Mouse (Mus musculus) limb, embryonic 13.5 days (tissue): ENCODE results near the gene Coa3. TPM values are rescaled to one million over a fixed set of nuclear protein-coding genes. Genes with fewer than 3 reads are reported as not detected.
"Not testable (repeated sequence)": the region's sequence is repeated elsewhere in the genome, so short reads cannot be mapped to it uniquely, and the experiment has no call there.

Experiments
- ATAC-seq: fragments of 200-750 bp; cut with Nextera tagmentation; 2 replicates; pipeline ENCODE4 v1.8.0; 2017; ENCODE audit warnings: low read depth, moderate number of reproducible peaks, moderate TSS enrichment; ENCODE audit not compliant: low FRiP score
- H3K27ac ChIP-seq: fragments of 300-500 bp; sonication (generic); 2 replicates; pipeline ENCODE4 v1.5.1; 2015; ENCODE audit warnings: inconsistent platforms, mild to moderate bottlenecking, moderate library complexity
- H3K27me3 ChIP-seq: fragments of 300-500 bp; sonication (generic); 2 replicates; pipeline ENCODE4 v1.6.1; 2015; ENCODE audit warnings: mild to moderate bottlenecking, inconsistent platforms
- H3K36me3 ChIP-seq: fragments of 300-500 bp; sonication (generic); 2 replicates; pipeline ENCODE4 v1.6.1; 2015; ENCODE audit warnings: inconsistent platforms, mild to moderate bottlenecking, moderate library complexity
- H3K4me1 ChIP-seq: fragments of 300-500 bp; sonication (generic); 2 replicates; pipeline ENCODE4 v1.6.1; 2015; ENCODE audit warnings: inconsistent platforms
- H3K4me2 ChIP-seq: fragments of 300-500 bp; sonication (generic); replicated peaks from 2 replicates; pipeline ENCODE4 v1.6.1; 2015; ENCODE audit warnings: inconsistent platforms, mild to moderate bottlenecking, moderate library complexity
- H3K4me3 ChIP-seq: fragments of 300-500 bp; sonication (generic); 2 replicates; pipeline ENCODE4 v1.5.1; 2015; ENCODE audit warnings: moderate library complexity, mild to moderate bottlenecking, inconsistent platforms
- H3K9ac ChIP-seq: fragments of 300-500 bp; sonication (generic); 2 replicates; pipeline ENCODE4 v1.6.1; 2015; ENCODE audit warnings: mild to moderate bottlenecking, inconsistent platforms
- H3K9me3 ChIP-seq: fragments of 300-500 bp; sonication (generic); 2 replicates; pipeline ENCODE4 v1.6.1; 2016; ENCODE audit warnings: inconsistent platforms
- WGBS: fragments of 180-500 bp; shearing (Covaris S2); methylation state at CpG from one replicate; pipeline ENCODE4 v1.1.7; 2015; 5-methylcytosine and 5-hydroxymethylcytosine counted together
- polyA plus RNA-seq: library from polyadenylated mRNA; unstranded; fragments of >200 nt; fragmentation: Nextera tagmentation; extraction: Ambion mirVana; gene quantifications from 2 replicates; pipeline ENCODE4 v1.2.1, GENCODE M21; 2015

Gene Coa3
- polyA plus RNA-seq, result 172 and 175 TPM in 2 replicates

DNA sequence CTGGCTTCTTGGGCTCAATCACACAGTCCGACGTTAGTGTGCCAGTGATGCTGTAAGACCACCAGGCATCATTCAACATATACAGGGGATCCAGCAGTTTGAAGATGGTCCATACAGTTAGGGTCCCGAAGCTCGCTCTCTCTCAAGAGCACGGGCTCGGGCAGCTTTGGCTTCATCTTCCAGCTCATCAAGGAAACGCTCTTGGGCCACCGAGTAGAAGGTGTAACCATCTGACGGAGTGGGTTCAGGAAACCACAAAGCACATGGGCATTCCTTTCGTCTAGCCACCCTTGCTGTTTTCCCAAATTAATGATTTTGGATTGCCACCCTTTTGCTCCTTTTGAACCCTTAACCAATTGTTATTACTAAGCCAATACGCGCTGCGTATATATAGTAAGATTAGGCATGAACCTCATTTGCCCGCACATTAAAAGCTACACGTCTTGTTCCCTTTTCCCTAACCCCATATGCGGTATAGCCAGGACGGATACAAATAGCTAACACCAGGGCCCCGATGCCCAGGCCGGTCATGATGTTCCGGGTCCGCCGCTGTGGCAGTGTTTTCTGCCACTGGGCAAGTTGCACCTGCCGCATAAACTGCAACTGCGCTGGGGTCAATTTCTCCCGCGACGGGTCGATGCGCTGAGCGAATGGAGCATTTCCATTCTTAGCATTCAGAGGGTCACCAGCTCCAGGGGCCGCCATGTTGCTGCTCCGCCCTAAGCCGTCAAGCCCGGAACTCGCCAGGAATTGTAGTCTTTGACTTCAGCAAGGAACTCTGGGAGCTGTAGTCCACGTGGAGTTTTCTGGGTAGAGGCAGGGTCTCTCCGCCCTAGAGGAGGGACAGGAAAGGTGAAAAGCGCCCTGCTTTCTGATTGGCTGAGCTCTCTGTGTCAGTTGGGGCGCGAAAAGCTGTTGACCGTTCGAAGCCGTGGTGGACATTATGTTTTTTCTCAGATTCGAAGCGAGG lies at the start of gene Coa3, which contains the start of gene Cntd1:
Gene Coa3, minus strand, starts transcription at position 892 of the 970 bp plus-strand sequence.
Gene Cntd1, plus strand, starts transcription at position 790 of the 970 bp plus-strand sequence.
- Histone ChIP-seq H3K9me3 (no peaks in the 10 kb centered on the region), H3K9ac (peak within 1 kb of the TSS; percentile 80), H3K27me3 (peaks cover 16% of the 10 kb centered on the region; the same call in 1 of the 2 replicates), H3K4me2 (peak within 1 kb of the TSS; percentile 77), H3K27ac (0 out of 2 replicates have a peak within 1 kb of the TSS, but pooled peaks have one; percentile 40), H3K4me1 (peaks cover 27% of the 10 kb centered on the region), H3K36me3 (peaks cover 14% of the 10 kb centered on the region), H3K4me3 (peak within 1 kb of the TSS; percentile 72)
- 11% methylated on average over 45 of the region's 45 CpGs for WGBS
- peak; percentile 95 for ATAC-seq

DNA sequence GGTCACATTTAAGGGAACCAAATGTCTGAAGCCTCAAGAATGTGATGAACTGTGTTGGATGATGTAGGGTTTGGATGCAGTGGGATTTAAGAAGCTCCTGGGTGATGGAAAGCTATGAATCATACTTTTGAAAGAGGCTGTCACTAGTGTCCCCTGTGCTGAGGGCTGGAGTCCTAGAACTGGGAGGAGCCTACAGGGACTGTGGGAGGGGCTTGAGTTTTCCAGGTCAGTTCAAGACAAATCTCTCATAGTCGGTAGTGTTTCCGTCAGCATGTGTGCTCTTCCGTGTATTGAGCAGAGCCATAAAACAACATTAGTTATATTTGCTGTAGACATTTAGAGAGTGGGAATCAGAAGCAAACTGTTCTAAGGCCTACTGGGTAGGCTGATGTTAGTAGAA lies 48.4 kb upstream of the Coa3 start:
- Histone ChIP-seq H3K4me1 (no peaks in the 10 kb centered on the region), H3K36me3 (peaks cover 41% of the 10 kb centered on the region), H3K4me3 (no peak overlapping the region), H3K27ac (no peak overlapping the region), H3K27me3 (no peaks in the 10 kb centered on the region), H3K9me3 (no peaks in the 10 kb centered on the region), H3K4me2 (no peak overlapping the region), H3K9ac (no peak overlapping the region)
- no peak for ATAC-seq
- WGBS, result 53% methylated on average over 3 of the region's 3 CpGs

DNA sequence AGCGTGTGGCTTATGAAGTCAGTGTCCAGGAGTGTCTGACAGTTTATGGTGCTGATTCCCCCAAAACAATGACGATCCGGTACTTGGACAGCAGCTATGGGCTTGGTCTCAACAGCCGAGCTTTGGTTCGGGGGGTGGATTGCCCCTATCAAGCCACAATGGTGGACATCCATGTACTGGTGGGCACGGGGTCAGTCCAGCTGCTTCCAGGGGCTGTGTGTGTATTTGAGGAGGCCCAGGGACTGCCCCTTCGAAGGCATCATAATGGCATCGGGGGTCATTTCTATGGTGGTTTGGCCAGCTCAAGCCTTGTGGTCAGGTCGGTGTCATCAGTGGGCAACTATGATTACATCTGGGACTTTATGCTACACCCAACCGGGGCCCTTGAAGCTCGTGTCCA lies 47.2 kb upstream of the Coa3 start:
- no peaks in the 10 kb centered on the region for H3K9me3 ChIP-seq
- H3K36me3 ChIP-seq, result peaks cover 53% of the 10 kb centered on the region
- 85% methylated on average over 11 of the region's 11 CpGs for WGBS
- no peak overlapping the region for H3K27ac ChIP-seq
- no peaks in the 10 kb centered on the region for H3K4me1 ChIP-seq
- H3K4me3 ChIP-seq, result no peak overlapping the region
- no peaks in the 10 kb centered on the region for H3K27me3 ChIP-seq
- ATAC-seq, result no peak
- H3K4me2 ChIP-seq, result no peak overlapping the region
- peak overlapping the region; percentile 25; the same call in 1 of the 2 replicates for H3K9ac ChIP-seq

DNA sequence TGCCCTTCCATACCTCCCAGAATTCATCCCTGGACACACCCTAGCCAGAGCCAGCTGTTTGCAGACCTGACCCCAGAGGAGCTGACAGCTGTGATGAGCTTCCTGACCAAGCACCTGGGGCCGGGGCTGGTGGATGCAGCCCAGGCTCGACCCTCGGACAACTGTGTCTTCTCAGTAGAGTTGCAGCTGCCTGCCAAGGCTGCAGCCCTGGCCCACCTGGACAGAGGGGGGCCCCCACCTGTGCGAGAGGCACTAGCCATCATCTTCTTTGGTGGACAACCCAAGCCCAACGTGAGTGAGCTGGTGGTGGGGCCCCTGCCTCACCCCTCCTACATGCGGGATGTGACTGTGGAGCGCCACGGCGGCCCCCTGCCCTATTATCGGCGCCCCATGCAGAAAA lies 46.3 kb upstream of the Coa3 start:
- peaks cover 62% of the 10 kb centered on the region for H3K36me3 ChIP-seq
- H3K27ac ChIP-seq, H3K4me2 ChIP-seq, H3K4me1 ChIP-seq, H3K9me3 ChIP-seq, H3K4me3 ChIP-seq, H3K27me3 ChIP-seq, H3K9ac ChIP-seq, ATAC-seq: not testable (repeated sequence)
- 93% methylated on average over 11 of the region's 11 CpGs for WGBS

DNA sequence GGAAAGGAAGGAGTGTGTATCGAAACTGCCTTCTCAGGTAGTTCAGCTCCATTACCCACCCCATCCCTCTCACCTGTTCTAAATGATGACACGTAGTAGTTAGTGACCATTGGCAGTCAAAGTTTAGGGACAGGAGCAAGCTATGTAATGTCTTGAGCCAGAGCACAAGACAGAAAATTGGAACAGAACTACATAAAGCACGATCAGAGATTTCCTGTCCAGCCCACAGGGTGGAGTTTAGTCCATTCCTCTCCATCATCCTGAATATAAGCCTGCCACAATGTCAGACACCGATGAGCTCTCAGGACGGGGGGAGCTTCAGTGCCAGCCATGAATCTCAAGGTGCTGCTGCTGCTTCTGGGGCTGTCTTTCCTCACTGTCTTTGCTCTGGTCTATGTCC lies 45.8 kb upstream of the Coa3 start, which contains the start of gene Aoc2:
Gene Aoc2, plus strand, starts transcription at position 301 of the 400 bp plus-strand sequence.
- ATAC-seq, result no peak
- H3K27ac ChIP-seq, result no peak within 1 kb of the TSS
- no peaks in the 10 kb centered on the region for H3K27me3 ChIP-seq
- H3K9ac ChIP-seq, result no peak within 1 kb of the TSS
- no peak within 1 kb of the TSS for H3K4me2 ChIP-seq
- no peaks in the 10 kb centered on the region for H3K9me3 ChIP-seq
- H3K36me3 ChIP-seq, result peaks cover 67% of the 10 kb centered on the region
- 88% methylated on average over 5 of the region's 5 CpGs for WGBS
- no peak within 1 kb of the TSS for H3K4me3 ChIP-seq
- H3K4me1 ChIP-seq, result no peaks in the 10 kb centered on the region

DNA sequence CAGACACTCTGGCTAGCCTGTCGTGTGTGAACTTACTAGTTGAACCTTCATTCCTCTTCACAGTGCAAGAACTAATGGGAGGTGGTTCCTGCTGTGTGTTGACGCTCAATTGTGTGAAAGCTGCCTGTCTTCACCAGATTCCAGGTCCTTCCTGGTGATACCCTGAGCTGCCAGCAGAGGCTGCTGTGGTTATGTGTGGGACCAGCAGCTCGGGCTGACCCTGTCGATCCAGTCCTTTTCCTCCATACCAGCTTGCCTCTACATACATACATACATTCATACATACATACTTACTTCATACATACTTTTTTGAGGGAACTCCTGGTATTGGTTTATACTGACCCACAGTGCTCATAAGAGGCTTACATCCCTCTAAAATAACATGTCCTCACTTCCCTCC lies 44.7 kb upstream of the Coa3 start:
- peak; percentile 55; the same call in 1 of the 2 replicates for ATAC-seq
- H3K4me1 ChIP-seq, result no peaks in the 10 kb centered on the region
- no peak overlapping the region for H3K9ac ChIP-seq
- H3K36me3 ChIP-seq, result peaks cover 77% of the 10 kb centered on the region
- no peak overlapping the region for H3K4me2 ChIP-seq
- 16% methylated on average over 4 of the region's 4 CpGs for WGBS
- H3K4me3 ChIP-seq, result no peak overlapping the region
- H3K27me3 ChIP-seq, result no peaks in the 10 kb centered on the region
- no peak overlapping the region for H3K27ac ChIP-seq
- no peaks in the 10 kb centered on the region for H3K9me3 ChIP-seq

DNA sequence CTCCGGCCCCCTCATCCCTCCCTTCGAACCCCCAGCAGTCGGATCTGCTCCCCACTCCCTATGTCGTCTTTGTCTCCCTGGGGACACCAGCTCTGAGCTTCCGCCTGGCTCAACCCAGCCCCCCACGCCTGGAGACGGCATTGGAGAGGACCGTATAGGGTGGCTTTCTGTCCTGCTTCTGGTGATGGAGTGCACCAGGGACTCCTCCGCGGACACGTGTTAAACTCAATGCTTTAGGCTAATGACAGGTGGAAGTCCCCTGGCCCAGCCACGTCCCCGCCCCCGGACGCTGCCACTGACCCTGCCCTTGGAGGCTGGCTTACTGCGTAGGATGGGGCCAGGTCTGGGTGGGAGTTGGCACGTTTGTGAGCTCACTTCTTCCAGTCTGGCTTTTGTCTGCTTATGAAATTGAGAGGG lies 37.6 kb upstream of the Coa3 start:
- Histone ChIP-seq H3K4me1 (peaks cover 17% of the 10 kb centered on the region), H3K9me3 (no peaks in the 10 kb centered on the region), H3K27me3 (no peaks in the 10 kb centered on the region), H3K9ac (peak overlapping the region; percentile 94), H3K4me3 (peak overlapping the region; percentile 98), H3K36me3 (peaks cover 37% of the 10 kb centered on the region), H3K27ac (peak overlapping the region; percentile 63; the same call in 1 of the 2 replicates), H3K4me2 (peak overlapping the region; percentile 98)
- WGBS, result under 1% methylated on average over 17 of the region's 17 CpGs
- peak; percentile 41 for ATAC-seq

DNA sequence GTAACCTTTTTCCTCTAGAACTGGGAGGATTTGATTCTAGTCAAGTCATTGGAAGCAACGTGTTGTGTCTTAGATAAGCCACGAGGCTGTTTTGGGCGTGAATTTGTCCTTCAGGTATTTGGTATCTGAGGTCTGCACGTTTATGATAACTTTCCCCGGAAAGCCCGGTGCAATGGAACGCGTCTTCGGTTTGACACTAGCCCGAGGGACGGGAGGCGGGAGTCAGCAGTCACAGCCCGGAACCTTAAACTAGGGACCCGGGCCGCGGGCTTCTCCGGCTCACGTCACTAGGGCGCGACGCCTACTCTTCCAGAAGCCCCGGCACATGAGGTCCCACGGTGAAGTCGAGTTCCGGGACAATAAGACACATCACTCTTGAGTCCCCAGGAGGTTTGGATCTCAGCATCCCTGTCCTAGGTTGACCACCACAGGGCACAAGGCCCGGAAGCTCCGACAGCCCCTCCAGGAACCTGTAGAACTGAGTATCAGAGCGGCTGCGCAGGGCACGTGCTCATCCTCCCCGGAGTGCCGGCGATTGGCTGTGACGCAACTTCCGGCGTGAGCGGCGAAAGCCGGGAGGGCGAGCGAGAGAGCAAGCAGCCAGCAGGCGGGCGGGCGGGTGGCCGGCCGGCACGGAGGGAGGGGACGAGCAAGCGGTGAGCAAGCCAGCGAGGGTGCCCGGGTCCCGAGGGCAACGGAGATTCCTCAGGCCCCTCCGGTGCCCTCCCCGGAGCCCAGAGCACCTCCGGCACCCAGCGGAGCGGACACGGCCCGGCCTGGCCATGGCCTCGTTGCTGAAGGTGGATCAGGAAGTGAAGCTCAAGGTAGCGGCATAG lies 37.0 kb upstream of the Coa3 start, which contains the start of gene Psme3:
Gene Psme3, plus strand, starts transcription at position 549 of the 836 bp plus-strand sequence.
- no peaks in the 10 kb centered on the region for H3K9me3 ChIP-seq

DNA sequence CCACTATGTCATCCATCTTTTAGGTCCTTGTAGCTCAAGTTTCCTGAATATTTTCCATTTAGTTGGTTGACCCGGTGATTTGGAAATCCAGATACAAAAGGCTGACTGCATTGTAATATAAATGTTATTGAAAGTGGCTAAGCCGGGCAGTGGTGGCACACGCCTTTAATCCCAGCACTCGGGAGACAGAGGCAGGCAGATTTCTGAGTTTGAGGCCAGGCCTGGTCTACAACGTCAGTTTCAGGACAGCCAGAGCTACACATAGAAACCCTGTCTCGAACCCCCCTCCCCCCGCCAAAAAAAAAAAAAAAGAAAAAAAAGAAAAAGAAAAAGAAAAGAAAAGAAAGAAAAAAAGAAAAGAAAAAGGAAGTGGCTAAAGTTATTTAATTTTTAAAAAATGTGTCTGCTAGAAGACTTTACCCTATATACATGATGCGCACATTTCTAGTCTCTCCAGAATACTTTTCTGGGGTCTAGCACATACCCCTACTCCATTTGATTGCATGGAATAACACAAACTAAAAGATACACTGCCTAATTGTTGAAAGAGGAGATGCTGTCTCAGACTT lies 36.3 kb upstream of the Coa3 start:
- WGBS, result 83% methylated on average over 8 of the region's 8 CpGs
- ATAC-seq, result peak; percentile 5; the same call in 1 of the 2 replicates
- Histone ChIP-seq H3K4me3 (peak overlapping the region; percentile 98), H3K27ac (0 out of 2 replicates have a peak overlapping the region, but pooled peaks have one; percentile 39), H3K9me3 (no peaks in the 10 kb centered on the region), H3K4me2 (peak overlapping the region; percentile 98), H3K4me1 (peaks cover 17% of the 10 kb centered on the region), H3K27me3 (no peaks in the 10 kb centered on the region), H3K9ac (peak overlapping the region; percentile 94), H3K36me3 (peaks cover 24% of the 10 kb centered on the region)

More for the DNA sequence above, 37.0 kb upstream of the Coa3 start, which contains the start of gene Psme3:
- Histone ChIP-seq H3K36me3 (peaks cover 31% of the 10 kb centered on the region), H3K4me1 (peaks cover 17% of the 10 kb centered on the region), H3K4me2 (peak within 1 kb of the TSS; percentile 98), H3K27ac (peak within 1 kb of the TSS; percentile 63; the same call in 1 of the 2 replicates), H3K4me3 (peak within 1 kb of the TSS; percentile 98), H3K9ac (peak within 1 kb of the TSS; percentile 94), H3K27me3 (no peaks in the 10 kb centered on the region)
- under 1% methylated on average over 61 of the region's 62 CpGs for WGBS
- peak; percentile 92 for ATAC-seq

DNA sequence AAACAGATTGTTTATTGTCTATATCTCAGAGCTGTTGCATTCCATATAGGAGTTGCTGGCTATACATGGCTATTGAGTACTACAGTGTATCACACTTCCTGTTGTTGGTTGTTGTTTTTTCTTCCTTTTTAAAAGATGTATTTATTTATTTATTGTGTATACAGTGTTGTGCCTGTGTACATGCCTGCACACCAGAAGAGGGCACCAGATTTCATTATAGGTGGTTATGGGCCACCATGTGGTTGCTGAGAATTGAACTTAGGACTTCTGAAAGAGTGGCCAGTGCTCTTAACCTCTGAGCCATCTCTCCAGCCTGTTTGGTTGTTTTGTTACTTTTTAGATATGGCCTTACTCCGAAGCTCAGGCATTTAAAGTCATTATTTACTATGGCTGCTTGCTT lies 35.7 kb upstream of the Coa3 start:
- H3K27me3 ChIP-seq, result 0 out of 2 replicates have a peak, but pooled peaks cover 1% of the 10 kb centered on the region
- H3K36me3 ChIP-seq, result peaks cover 18% of the 10 kb centered on the region
- WGBS, result 87% methylated on average over 1 of the region's 1 CpGs
- peaks cover 17% of the 10 kb centered on the region for H3K4me1 ChIP-seq
- ATAC-seq, result no peak
- no peaks in the 10 kb centered on the region for H3K9me3 ChIP-seq
- no peak overlapping the region for H3K4me2 ChIP-seq
- H3K9ac ChIP-seq, result no peak overlapping the region
- no peak overlapping the region for H3K27ac ChIP-seq
- H3K4me3 ChIP-seq, result no peak overlapping the region

DNA sequence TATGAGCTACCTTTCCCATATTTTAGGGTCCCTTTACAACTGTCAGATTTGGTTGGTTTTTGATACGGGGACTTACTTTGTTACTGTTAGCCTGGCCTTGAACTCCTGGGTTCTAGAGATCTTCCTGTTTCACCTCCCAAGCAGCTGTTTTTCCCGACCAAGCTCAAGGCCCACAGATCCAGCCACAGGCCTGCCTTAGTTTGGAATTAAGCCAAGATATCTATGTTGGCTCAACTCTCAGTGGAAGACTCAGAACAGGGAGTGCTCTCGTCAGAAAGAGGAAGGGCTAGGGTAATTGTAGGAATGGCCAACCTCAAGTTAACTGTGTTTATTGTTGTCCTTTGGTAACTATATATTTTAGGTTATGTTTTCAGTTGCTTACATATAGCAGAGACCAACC lies 33.2 kb upstream of the Coa3 start:
- no peaks in the 10 kb centered on the region for H3K36me3 ChIP-seq
- no peak overlapping the region for H3K9ac ChIP-seq
- no peaks in the 10 kb centered on the region for H3K9me3 ChIP-seq
- 68% methylated on average over 3 of the region's 3 CpGs for WGBS
- peaks cover 6% of the 10 kb centered on the region for H3K4me1 ChIP-seq
- no peak for ATAC-seq
- H3K4me2 ChIP-seq, result no peak overlapping the region
- no peak overlapping the region for H3K4me3 ChIP-seq
- no peak overlapping the region for H3K27ac ChIP-seq
- H3K27me3 ChIP-seq, result 0 out of 2 replicates have a peak, but pooled peaks cover 5% of the 10 kb centered on the region
